Mouse (Mus musculus): ENCODE results near the gene Srrd.

- TF ChIP-seq POLR2A (IDR thresholded peaks at IDR 0.05; ENCODE audit: insufficient read length, low read depth) (no peak), MAX (IDR thresholded peaks at IDR 0.05; ENCODE audit: low read depth) (no peak), MYOD1 (IDR thresholded peaks at IDR 0.05; ENCODE audit: control insufficient read depth in 1 of 3, insufficient read length in 2 of 3, low read depth in 2 of 3) (no peak), CEBPB (IDR thresholded peaks at IDR 0.05; ENCODE audit: insufficient read depth, poor library complexity, severe bottlenecking) (no peak)
Measured at GRCm38 (mm10) chr5:112339215-112339614, 3.6 kb downstream of the Srrd start.

Measured in myocyte (in vitro differentiated cells).